Mouse (Mus musculus) layer of hippocampus, postnatal 25 days (tissue): ENCODE measurements around the gene Cryaa. TPM values are rescaled to one million over a fixed set of nuclear protein-coding genes. Genes with fewer than 3 reads are reported as not detected.

Source experiments
- DNase-seq, 2 experiments: peaks; one replicate each; pipeline ENCODE4 v3.0.0; 2022; ENCODE audit warnings: mixed read lengths in 2 of 2, low spot score in 1 of 2; ENCODE audit errors: extremely low spot score in 1 of 2
- total RNA-seq, 2 experiments: library from RNA; stranded (reverse); gene quantifications; 2 replicates each; pipeline ENCODE4 v1.2.3; 2021

The Cryaa gene
- total RNA-seq = under 1 TPM in 1 of 2 experiments, not detected in 1; 0.31 TPM

DNA sequence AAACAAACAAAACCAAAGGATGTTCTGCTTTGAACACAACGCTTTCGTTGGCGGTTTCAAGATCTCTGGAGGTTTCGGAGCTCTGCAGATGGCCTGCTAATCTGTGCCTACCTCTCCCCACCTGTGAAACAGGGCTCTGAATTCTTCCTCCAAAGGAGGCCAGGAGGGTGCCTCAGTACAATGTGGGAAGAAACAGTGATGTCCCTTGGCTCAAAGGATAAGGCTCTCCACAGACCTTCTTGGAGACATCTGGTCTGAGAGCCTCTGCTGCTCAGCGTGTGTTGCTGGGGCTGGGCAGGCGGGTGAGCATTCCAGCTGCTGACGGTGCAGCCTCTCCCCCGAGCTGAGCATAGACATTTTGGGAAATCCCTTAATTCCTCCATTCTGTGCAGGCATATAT is at the start of gene Cryaa:
TSS of gene Cryaa (plus strand) at position 301 of the 400 bp plus-strand sequence.
- no peak for DNase-seq

DNA sequence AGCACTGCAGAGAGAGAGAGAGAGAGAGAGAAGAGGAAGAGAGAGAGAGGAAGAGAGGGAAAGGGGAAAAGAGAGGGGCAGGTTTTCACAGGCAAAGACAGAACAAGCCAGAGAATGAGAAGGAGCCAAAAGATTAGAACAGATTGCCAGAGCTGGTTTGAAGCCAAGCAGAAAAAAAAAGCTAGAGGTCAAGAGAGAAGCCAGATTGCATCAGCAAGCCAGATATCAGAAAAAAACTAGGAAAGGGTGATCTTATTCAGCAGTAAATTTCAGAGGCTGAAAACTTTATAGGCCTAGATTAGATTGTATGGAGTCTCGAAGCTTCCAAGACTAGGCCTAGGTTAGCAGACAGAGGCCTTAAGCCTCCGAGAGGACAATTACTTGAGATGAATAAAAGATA is 49.6 kb upstream of the Cryaa start:
- DNase-seq = no peak

DNA sequence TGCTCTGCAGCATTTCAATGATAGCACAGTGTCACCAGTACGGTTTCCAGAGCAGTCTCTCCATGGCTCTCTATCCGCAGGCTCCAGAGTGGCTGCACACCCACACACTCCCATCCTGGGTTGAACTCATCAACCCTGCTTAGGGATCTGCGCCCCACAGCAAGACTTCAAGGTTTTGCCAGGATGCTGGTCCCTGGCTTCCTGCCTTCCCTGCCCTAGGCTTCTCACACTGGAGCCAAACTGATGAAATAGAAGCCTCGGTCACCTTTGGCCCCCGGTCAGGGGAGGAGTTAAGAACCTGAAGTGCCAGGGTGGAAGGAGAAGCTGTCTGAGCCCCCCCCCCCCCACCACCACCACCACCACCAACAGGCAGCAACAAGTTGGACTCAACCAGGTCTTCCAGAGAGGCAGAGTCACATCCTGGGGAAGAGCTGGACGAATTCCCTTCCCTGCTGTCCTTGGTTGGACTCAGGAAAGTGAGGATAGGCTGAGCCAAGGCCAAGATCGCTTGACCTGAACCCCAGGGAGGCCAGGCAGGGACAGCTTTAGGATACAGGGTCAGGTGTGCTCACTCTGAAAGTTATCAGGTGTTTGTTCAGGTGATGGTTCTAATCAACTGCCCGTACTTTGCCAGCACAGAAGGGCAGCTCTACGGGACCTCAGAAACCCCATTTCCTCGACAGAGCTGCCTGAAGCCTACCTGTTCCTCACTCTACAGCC is 46.4 kb upstream of the Cryaa start:
- DNase-seq = no peak

DNA sequence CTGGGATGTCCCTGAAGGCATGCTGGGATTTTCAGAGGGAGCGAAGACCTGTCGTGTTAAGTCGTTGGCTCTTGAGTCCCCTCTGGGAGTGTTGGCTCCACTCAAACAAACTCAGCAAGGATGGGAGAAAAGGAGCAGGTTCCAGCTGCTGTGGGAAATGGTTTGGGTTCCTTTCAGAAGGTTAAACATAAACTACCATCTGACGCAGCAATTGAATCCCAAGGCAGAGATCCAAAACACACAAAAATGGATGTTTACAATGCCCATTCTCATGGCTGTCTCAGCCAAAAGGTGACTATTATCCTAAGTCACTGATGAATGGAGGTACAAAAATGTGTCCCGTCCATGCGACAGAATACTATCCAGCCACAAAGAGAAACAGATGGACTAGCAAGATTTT is 44.6 kb upstream of the Cryaa start:
- DNase-seq = no peak

DNA sequence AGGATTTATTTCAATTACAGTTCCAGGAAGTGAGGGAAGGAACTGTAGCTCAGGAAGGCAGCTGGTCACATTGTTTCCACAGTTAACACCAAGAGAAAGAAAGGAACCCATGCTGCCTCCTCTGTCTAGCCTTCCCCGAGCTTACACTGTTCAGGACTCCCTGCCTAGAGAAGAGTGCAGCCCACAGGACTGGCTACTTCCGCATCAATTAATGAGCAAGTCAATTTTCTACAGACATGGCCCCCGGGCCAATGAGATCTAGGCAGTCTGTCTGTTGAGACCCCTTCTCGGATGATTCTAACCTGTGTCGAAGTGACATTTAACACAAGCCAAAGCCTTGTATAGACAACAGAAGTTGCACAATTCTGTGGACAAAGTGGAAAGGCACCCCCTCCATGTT is 42.7 kb upstream of the Cryaa start:
- no peak for DNase-seq

DNA sequence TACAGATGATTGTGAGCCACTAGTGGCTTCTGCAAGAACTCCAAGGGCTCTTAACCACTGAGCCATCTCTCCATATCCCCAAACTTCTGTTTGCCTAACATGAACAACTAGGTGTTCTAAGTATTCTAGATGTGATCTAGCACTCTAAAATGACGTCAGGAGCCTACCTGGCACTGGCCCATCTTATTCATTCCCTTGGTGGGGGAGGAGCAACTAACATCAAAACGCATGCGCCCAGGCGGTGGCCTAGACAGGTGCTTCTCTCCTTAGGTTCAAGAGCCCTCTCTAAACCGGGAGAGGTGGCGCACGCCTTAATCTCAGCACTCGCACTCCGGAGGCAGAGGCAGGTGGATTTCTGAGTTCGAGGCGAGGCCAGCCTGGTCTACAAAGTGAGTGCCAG is 41.8 kb upstream of the Cryaa start:
- DNase-seq = no peak

DNA sequence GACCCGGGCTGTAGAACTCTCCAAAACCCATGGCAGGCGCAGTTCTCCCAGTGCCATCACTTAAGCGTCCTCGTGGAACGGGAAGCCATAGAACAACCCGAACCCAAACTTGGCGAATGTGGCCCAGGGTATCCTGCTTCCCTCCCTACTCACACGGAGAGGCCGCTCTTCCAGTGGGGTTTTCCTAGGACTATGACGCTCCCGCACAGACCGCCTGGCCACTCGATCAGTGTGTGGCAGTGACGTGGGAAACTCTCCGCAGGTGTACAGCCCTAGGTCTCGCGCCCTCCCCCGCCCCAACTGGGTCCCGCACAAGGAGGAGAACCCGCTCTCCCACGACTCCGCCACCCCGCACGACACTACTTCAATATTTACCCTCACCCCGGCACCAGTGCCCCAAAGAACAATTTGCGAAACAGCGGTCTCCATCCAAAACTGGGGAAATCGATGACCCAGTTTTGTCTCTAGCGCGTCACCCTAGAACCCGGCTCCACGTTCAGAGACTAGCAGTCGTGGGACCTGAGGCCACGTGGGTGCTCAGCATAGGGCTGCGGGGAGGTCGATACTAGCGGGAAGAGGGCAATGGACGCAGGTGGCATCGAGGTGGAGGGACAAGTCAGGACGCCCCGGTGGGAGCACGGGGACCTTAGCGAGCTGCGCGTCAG is 41.2 kb upstream of the Cryaa start:
- DNase-seq = no peak

DNA sequence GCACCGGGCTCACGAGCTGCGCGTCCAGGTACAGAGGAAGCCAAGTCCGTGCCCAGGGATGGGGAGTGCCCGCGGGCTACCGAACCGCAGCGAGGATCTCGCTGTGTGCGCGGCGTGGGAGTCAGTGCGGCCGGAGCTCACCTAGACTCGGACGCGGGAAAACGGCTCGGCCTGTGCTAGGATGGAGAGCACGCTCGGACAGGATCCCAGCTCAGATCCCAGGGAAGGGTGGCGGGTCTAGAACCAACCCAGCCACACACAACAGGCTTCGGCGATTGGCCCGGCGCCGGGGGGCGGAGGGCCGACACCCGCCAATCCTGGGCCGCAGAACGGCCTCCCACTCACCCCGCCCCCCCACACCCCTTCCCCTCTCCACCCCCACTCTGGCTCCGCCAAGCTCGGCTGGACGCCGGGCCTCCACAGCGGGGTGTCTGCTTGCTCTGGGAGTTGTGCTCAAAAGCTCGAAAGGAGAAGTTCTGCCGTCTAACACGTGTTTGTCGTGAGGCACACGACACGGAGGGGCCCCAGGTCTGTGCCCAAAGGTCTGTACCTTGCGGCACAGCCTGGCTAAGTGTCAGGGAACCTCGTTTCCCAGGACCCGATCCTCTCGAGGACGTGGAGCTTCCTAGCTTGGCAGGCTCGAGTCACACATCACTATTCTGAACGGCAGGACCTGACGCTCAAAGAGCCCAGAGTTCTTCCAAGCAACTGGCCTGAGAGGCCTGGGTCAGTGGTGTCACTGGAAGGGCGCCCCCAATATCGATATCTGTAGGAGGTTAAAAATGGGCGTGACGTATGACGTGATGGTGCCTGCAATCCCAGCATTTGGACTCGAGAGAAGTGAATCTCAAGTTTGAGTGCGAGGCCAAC is 40.4 kb upstream of the Cryaa start, which contains the start of gene Cbs:
TSS of gene Cbs (minus strand) at position 297 of the 870 bp plus-strand sequence.
- peak; percentile 47 to 60 for DNase-seq

DNA sequence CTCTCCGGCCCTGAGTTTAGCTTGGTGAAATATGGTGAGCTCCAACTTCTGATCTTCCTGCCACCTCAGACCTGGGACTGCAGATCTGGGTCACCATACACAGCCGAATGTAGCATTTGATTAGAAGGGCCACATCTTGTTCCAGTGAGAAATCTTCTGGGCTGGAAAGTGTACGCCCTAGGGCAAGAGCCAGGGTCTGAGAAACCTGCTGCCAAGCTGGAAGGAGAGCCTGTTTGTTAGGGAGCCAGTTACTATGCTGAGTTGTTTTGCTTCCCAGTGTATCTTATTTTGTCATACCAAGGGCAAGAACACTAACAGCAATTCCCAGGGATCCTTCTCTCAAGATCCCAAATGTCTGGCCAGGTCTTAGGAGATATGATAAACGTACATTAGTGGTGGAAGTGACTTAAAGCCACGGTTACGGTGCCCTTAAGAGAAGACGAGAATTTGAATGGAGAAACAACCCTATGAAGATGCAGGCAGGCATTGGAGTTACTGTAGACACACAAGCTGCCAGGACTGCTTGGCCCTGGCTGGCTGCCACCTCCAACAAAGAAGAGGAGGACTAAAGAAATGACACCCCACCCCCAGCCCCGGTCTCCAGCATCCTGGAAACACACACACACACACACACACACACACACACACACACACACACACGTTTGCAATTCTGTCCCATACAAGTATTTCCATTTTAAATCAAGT is 39.6 kb upstream of the Cryaa start:
- DNase-seq = peak in 1 of 2 experiments; percentile 59

DNA sequence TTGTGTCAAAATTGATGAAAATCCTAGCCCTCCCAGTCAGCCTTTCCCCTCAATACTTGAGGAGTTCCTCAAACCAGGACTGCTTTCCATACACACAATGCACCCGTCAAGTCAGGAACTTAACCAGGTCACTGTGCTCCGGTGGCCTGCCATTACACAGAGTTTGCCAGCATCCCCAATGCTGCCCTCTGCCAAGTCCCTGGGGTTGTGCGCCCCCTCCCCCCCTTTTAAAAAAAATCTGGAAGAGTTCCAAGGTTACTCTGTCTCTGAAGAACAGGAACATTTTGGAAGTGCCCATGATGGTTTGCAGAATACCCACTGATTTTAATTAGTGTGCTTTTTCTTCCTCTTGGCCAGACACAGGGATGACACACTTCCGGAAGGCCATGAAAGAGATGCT is 38.0 kb upstream of the Cryaa start:
- DNase-seq = no peak

DNA sequence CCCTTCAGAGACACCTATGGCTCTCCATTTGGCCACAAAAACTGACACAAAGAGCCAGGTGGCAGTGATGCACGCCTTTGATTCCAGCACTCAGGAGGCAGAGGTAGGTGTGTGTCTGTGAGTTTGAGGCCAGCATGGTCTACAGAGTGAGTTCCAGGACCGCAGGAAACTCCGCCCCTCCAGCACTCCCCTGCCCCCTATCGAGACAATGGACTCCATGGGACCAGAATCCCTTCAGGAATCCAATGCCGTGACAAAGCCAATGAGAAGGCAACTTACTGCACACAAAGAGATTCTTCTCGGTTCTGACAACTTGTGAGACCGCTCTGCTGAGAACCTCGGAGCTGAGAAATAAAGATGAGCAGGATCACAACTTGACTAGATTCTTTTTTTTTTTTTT is 35.3 kb upstream of the Cryaa start:
- no peak for DNase-seq

DNA sequence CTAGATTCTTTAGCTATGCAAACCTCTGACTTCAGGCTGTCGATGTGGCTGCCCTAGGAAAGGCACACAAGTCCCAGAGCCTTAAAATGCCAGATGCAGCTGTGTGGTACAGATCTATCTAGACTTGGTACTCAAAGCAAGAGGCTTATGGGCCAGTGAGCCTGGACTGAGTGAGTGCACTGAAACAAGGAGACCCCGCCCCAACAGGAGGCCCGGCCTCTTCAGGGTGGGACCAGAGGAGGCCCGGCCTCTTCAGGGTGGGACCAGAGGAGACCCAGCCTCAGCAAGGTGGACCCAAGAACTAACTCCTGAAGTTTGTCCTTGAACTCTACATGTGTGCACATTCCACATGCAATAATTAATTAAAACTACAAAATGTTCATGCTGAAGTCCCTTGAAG is 34.7 kb upstream of the Cryaa start:
- DNase-seq = no peak

DNA sequence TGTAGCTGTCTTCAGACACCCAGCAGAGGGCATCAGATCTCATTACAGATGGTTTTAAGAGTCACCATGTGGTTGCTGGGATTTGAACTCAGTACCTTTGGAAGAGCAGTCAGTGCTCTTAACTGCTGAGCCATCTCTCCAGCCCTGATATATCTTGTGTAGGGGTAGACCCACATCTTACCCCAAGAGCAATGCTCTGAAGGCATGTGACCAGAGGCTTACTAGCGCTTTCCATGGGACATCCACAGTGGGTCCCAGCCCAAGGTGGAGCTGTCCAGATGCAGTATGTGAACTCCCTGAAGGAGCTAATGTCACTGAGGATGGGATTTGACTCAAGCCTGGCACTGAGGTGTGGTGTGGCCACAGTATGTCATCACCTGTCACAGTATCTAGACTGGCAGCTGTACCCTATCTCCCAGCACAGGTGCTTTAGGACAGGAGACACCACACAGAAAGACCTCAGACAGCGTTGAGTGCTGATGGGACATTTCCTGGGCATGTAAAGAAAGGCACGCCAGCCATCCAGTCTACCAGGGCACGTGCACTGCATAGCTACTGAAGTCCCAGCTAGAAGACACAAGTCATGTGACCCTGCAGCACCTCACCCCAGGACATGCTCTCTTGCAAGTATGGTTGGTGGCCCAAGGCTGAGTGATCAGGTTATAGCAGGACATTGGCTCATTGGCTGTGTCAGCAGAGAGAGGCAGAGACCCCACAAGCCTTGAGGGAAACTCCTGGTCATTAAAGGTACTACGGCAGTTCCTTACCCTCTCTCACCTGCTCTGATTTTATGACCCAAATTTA is 31.2 kb upstream of the Cryaa start:
- no peak for DNase-seq

DNA sequence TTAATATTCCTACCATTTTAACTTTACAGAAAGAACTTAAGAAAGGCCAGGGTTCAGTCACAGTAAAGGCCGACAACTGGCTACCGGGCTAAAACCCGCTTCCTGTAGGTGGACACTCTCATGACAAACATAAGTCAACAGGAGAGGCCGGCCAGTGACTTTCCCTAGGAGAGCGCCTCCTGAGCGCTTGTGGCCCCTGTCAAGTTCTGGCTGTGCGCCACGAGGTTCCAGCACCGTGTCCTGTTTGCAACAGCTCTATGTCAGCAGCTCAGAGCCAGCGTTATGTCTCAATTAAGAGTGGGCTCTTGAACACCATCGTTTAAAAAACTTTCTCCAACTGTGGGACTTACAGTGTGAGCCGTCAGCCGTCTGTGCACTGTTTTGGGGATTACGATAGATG is 25.5 kb upstream of the Cryaa start:
- DNase-seq = no peak

DNA sequence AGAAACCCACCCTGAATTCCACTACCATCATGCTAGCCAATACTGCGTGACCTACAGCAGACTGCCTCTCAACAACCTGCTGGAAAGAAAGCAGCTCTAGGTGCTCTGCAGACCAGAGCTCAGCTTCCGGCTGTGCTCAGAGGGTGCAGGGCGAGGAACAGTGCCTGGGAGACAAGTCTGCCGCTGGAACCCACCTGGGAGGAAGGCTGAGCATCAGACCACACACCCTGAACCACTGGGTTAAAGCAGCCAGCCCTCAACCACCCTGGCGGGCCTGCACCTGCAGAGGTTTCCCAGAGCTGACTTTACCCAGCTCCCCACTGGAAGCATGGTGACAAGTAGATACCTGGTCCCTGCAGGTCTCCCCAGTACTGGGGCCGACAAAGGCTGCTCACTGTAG is 24.3 kb upstream of the Cryaa start:
- DNase-seq = no peak

DNA sequence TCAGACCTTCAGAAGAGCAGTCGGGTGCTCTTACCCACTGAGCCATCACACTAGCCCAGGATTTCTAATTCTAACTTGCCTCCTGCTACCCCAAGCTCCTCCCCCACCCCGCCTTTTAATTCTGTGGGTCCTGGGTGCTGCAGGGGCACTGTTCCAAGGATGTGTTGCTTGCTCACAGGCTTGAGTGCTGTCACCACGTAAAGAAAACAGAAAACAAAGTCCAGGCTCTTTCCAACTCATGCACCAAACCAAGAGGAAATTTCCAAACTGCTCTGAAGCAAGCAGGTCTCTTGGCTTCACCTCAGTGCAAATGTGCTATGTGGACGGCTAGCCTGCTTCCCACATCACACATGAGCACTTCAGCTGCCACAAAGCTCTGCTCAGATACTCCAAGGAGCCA is 22.2 kb upstream of the Cryaa start:
- DNase-seq = no peak

DNA sequence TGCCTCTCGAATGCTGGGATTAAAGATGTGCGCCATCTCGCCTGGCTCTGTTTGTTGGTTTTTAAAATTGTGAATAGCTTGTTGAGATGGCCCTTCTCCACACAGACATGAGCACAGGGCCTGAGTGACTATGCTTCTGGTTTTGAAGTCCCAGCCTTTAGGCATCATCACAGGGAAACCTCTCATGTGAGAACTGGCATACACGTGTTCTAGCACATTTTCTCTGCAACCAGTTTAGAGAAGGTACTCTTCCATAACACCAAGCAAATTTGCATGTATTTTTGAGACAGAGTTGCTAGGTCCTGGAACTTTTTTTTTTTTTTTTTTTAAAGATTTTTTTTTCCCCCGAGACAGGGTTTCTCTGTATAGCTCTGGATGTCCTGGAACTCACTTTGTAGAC is 20.9 kb upstream of the Cryaa start:
- DNase-seq = no peak

DNA sequence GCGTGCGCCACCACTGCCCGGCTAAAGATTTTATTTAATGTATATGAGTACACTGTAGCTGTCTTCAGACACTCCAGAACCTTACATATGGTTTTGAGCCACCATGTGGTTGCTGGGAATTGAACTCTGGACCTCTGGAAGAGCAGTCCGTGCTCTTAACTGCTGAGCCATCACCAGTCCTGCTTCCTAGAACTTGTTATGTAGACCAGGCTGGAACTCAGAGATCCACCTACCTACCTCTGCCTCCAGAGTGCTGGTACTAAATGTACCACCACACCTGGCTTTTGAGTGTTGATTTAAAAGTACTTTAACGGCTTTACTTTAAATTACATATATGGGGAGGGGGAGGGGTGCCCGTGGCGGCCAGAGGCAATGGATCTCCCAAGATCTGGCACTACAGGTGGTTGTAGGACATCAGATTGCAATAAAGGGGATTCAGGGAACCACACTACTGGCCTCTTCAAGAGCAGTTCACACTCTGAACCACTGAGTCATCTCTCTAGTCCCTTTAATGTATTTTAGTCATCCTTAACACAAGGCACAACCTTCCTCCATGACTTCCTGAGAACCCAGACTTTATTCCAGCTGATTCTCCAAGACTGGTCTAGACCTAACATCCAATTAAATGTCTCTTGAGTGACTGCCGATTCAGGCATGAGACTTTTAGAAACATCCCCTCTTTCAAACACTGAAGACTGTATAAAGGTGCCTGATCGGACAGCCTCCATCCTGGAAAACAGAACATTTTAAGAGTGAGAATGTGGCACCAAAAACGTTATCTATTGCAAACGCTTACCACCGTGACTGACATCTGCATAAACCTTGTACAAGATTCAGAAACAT is 20.2 kb upstream of the Cryaa start:
- DNase-seq = no peak

DNA sequence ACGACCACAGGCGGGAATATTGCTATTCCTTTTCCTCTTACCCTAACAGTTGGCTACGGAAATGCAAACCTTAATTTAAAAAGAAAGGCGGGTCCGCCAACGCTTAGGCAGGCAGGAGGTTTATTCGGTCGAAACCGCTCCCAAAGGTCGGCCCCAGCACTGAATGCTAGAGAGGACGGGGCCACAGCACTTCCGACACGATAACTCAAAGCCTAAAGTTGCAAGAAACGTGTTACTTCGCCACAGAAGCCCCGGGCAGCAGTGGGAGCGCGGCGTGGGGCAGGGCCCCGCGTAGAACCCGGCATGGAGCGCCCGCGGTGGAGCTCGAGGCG is 19.5 kb upstream of the Cryaa start:
- peak in 1 of 2 experiments; percentile 27 for DNase-seq
